In the genomic region with DNA sequence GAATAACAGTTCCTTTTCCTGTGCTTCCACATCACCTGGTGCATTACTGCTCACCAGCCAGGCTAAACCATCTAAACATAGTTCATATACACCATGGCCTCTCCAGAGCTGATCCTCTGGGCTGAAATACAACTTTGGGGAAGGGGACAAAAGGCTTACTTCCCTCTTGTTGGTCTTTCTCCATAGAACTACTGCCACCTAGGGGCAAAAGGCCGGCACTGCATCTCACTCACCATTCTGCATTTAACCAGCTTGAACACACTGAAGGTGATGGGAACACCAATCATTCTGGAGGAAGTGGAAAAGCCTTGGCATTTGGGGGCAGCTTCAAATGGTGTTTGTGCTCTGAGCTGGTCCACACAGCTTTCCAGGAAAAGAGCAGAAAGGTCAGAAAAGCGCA, we compare ENCODE assay signal across 8 mouse cellular contexts. TPM values are rescaled to one million over a fixed set of nuclear protein-coding genes. Genes with fewer than 3 reads are reported as not detected.
A peak's percentile ranks its signal among the peaks of the same experiment; 100 is the strongest.
DNase-seq lines count a peak whose midpoint lies in the region; ATAC-seq and TF ChIP-seq lines count a peak whose summit lies in the region.

No protein-coding gene starts in this region.

- H3ac ChIP-seq in C2C12 (ENCODE audit: control insufficient read depth, insufficient read length, low read depth): no peak overlapping the region

- no peaks in the 10 kb centered on the region for H3K9me3 ChIP-seq in liver, embryonic 13.5 days (replicated peaks)

- H3K79me3 ChIP-seq in C2C12 (ENCODE audit: low read depth): peaks cover 94% of the 10 kb centered on the region

- TF ChIP-seq CTCF in C2C12 (IDR thresholded peaks at IDR 0.05; ENCODE audit: control insufficient read depth, insufficient read depth, insufficient read length): peak; percentile 61

- H3K4me3 ChIP-seq in C2C12 (ENCODE audit: insufficient read depth, poor library complexity, severe bottlenecking): no peak overlapping the region
- peak overlapping the region; percentile 91 for H3K4me3 ChIP-seq in liver, embryonic 13.5 days (replicated peaks)

- no peaks in the 10 kb centered on the region for H3K27me3 ChIP-seq in C2C12 (ENCODE audit: control insufficient read depth, insufficient read depth, insufficient read length)
- no peaks in the 10 kb centered on the region for H3K27me3 ChIP-seq in liver, embryonic 13.5 days

- no peak for ATAC-seq in liver, embryonic 13.5 days (ENCODE audit: low read depth)

- peaks cover 34% of the 10 kb centered on the region for H3K36me3 ChIP-seq in C2C12 (ENCODE audit: control insufficient read depth, insufficient read depth)
- peaks cover 37% of the 10 kb centered on the region for H3K36me3 ChIP-seq in liver, embryonic 13.5 days

- H3K27ac ChIP-seq in liver, embryonic 13.5 days: 0 out of 2 replicates have a peak overlapping the region, but pooled peaks have one; percentile 35

- WGBS in liver, embryonic 13.5 days (ENCODE audit: insufficient replicate concordance): 22% methylated on average over 2 of the region's 2 CpGs

- H3K79me2 ChIP-seq in C2C12 (ENCODE audit: control insufficient read depth, insufficient read depth): peaks cover 97% of the 10 kb centered on the region

- peak overlapping the region; percentile 90 for H3K4me2 ChIP-seq in liver, embryonic 13.5 days

- DNase-seq in adrenal gland, adult 18-20 months (ENCODE audit: low spot score in 2 of 2): peak; percentile 74 to 77
- peak; percentile 80 for DNase-seq in embryo, embryonic 11.5 days (ENCODE audit: low read depth, low spot score)
- DNase-seq in heart, adult 8-10 months (ENCODE audit: low spot score): peak; percentile 86
- peak; percentile 88 for DNase-seq in kidney, postnatal 14 days
- DNase-seq in liver, embryonic 13.5 days: peak; percentile 71
- peak; percentile 24 for DNase-seq in ovary, adult 18-20 months (ENCODE audit: low spot score)
- peak; percentile 76 to 88 for DNase-seq in thymus, postnatal 10 days (ENCODE audit: low spot score in 2 of 2)

- peak overlapping the region; percentile 98; the same call in 1 of the 2 replicates for H3K9ac ChIP-seq in liver, embryonic 13.5 days

- H3K4me1 ChIP-seq in liver, embryonic 13.5 days (replicated peaks): peaks cover 76% of the 10 kb centered on the region

TF ChIP-seq in C2C12, 6 proteins besides CTCF, POLR2A, EP300 and RAD21:
- TF ChIP-seq FOSL1 (IDR thresholded peaks at IDR 0.05; ENCODE audit: insufficient read depth, low read length, poor library complexity, severe bottlenecking) (no peak), CEBPB (IDR thresholded peaks at IDR 0.05; ENCODE audit: low read depth) (no peak), MYOG (IDR thresholded peaks at IDR 0.05; ENCODE audit: control insufficient read depth, extremely low read depth, insufficient read length) (no peak), USF1 (IDR thresholded peaks at IDR 0.05; ENCODE audit: low read depth) (no peak), MYOD1 (IDR thresholded peaks at IDR 0.05; ENCODE audit: control insufficient read depth, insufficient read length, low read depth) (no peak), MAX (IDR thresholded peaks at IDR 0.05) (no peak)

RNA-seq across cellular contexts. Expression of a gene that starts 2.5 kb away (rescaled TPM):
- 6.0 TPM for polyA plus RNA-seq in C2C12 (2012; fragmentation: generic; extraction: Trizol)
- total RNA-seq in adrenal gland, adult 18-20 months (2021): 10 to 100 TPM; 14.9 to 18.0 TPM
- total RNA-seq in heart, adult 8-10 months (2022): 1 to 10 TPM; 2.6 to 5.1 (median 3.4) TPM
- polyA plus RNA-seq in liver, embryonic 13.5 days (2015; fragmentation: Nextera tagmentation; extraction: Ambion mirVana): 8.9 and 9.2 TPM in 2 replicates

RNA-seq across cellular contexts. Expression of a gene that starts 2.7 kb away (rescaled TPM):
- 63.8 TPM for polyA plus RNA-seq in C2C12 (2012; fragmentation: generic; extraction: Trizol)
- 100 to 1,000 TPM; 109 to 115 TPM for total RNA-seq in adrenal gland, adult 18-20 months (2021)
- total RNA-seq in heart, adult 8-10 months (2022): 10 to 100 TPM; 50.2 to 59.6 (median 53.7) TPM
- polyA plus RNA-seq in liver, embryonic 13.5 days (2015; fragmentation: Nextera tagmentation; extraction: Ambion mirVana): 144 and 179 TPM in 2 replicates

RNA-seq across cellular contexts. Expression of a gene that starts 46.8 kb away (rescaled TPM):
- 38.0 TPM for polyA plus RNA-seq in C2C12 (2012; fragmentation: generic; extraction: Trizol)
- 100 to 1,000 TPM in 1 of 2 experiments, 10 to 100 TPM in 1; 99.4 to 107 TPM for total RNA-seq in adrenal gland, adult 18-20 months (2021)
- 100 to 1,000 TPM in 2 of 4 experiments, 10 to 100 TPM in 2; 94.0 to 109 (median 101) TPM for total RNA-seq in heart, adult 8-10 months (2022)
- polyA plus RNA-seq in liver, embryonic 13.5 days (2015; fragmentation: Nextera tagmentation; extraction: Ambion mirVana): 38.1 and 44.1 TPM in 2 replicates

Comparison
In these comparisons a context has a peak if more than half of its experiments do, and no peak if none do; other contexts are left out.
1. DNase-seq: peak in every context shown above with its lines; median percentile 88 in kidney, postnatal 14 days; 86 in heart, adult 8-10 months; 82 in thymus, postnatal 10 days; 80 in embryo, embryonic 11.5 days; 76 in adrenal gland, adult 18-20 months; 71 in liver, embryonic 13.5 days; 24 in ovary, adult 18-20 months.